In genomic region chr19:10013913-10014312, GRCm38 (mm10) we compare ENCODE assay signal across 8 mouse cellular contexts. TPM values are rescaled to one million over a fixed set of nuclear protein-coding genes. Genes with fewer than 3 reads are reported as not detected.
DNase-seq lines count a peak whose midpoint lies in the region; ATAC-seq and TF ChIP-seq lines count a peak whose summit lies in the region.

No protein-coding gene starts in this region.

- H3K4me1 ChIP-seq in heart, adult 2 months (ENCODE audit: control insufficient read depth, insufficient read depth, low read length) = peaks cover 11% of the 10 kb centered on the region
- H3K4me1 ChIP-seq in limb, embryonic 12.5 days (replicated peaks) = peaks cover 52% of the 10 kb centered on the region

- TF ChIP-seq CTCF in heart, adult 2 months (IDR thresholded peaks at IDR 0.05) = no peak

- peak; percentile 40 for DNase-seq in urinary bladder, postnatal 14 days (ENCODE audit: low spot score)
- no peak for DNase-seq in urinary bladder, postnatal 25 days (ENCODE audit: low spot score)
- peak; percentile 65 to 76 for DNase-seq in heart, adult 2 months
- DNase-seq in ovary, adult 18-20 months (ENCODE audit: low spot score) = no peak

- H3K36me3 ChIP-seq in heart, adult 2 months (ENCODE audit: control insufficient read depth, insufficient read depth, low read length) = no peaks in the 10 kb centered on the region
- H3K36me3 ChIP-seq in limb, embryonic 12.5 days = no peaks in the 10 kb centered on the region

- H3K27me3 ChIP-seq in heart, adult 2 months (ENCODE audit: control insufficient read depth, insufficient read depth, low read length) = no peaks in the 10 kb centered on the region
- no peaks in the 10 kb centered on the region for H3K27me3 ChIP-seq in limb, embryonic 12.5 days

- no peaks in the 10 kb centered on the region for H3K79me2 ChIP-seq in heart, adult 2 months (replicated peaks; ENCODE audit: control insufficient read depth, insufficient read depth, low read length)

- peak; percentile 76 for ATAC-seq in limb, embryonic 12.5 days (ENCODE audit: insufficient number of reproducible peaks, insufficient read depth, low FRiP score, low TSS enrichment, low read depth)
- no peak for ATAC-seq in activated CD4-positive, CD25-positive, alpha-beta regulatory T cell, adult 4 months
- ATAC-seq in monocyte, adult 5-6 weeks (replicated peaks; ENCODE audit: insufficient number of reproducible peaks, low FRiP score, low TSS enrichment, poor library complexity, severe bottlenecking) = no peak
- ATAC-seq in cerebellum, adult (ENCODE audit: insufficient number of reproducible peaks, low FRiP score, low TSS enrichment) = no peak

- no peak for TF ChIP-seq POLR2A in heart, adult 2 months (IDR thresholded peaks at IDR 0.05; ENCODE audit: insufficient read depth, low read depth, low read length)

- peak; percentile 82 for TF ChIP-seq EP300 in heart, adult 2 months (IDR thresholded peaks at IDR 0.05; ENCODE audit: insufficient read depth, low read depth, low read length)

- 37% methylated on average over 5 of the region's 5 CpGs for WGBS in heart, adult 2 months
- 4% methylated on average over 5 of the region's 5 CpGs for whole genome bisulfite sequencing in limb, embryonic 12.5 days

- H3K9me3 ChIP-seq in limb, embryonic 12.5 days = no peaks in the 10 kb centered on the region

- H3K4me2 ChIP-seq in limb, embryonic 12.5 days = 0 out of 2 replicates have a peak overlapping the region, but pooled peaks have one; percentile 34

- H3K4me3 ChIP-seq in heart, adult 2 months = no peak overlapping the region
- no peak overlapping the region for H3K4me3 ChIP-seq in limb, embryonic 12.5 days (replicated peaks)

- peak overlapping the region; percentile 48 for H3K27ac ChIP-seq in heart, adult 2 months
- H3K27ac ChIP-seq in limb, embryonic 12.5 days = peak overlapping the region; percentile 96

- no peak overlapping the region for H3K9ac ChIP-seq in heart, adult 2 months (ENCODE audit: low read depth, low read length)
- no peak overlapping the region for H3K9ac ChIP-seq in limb, embryonic 12.5 days (replicated peaks)

- intact Hi-C loops in heart, adult 2 months (cut with DNase I) = no loop called here

RNA-seq across cellular contexts. Expression of gene Rab3il1, which starts 12.4 kb away (rescaled TPM):
- total RNA-seq in heart, adult 2 months (2021) = 1 to 10 TPM; 5.9 to 6.5 TPM
- 11.1 and 14.2 TPM in 2 replicates for polyA plus RNA-seq in heart, adult 2 months (2012; rRNA removed)
- 32.0 and 35.8 TPM in 2 replicates for polyA plus RNA-seq in limb, embryonic 12.5 days (2016; fragmentation: Nextera tagmentation; extraction: Ambion mirVana)
- polyA plus RNA-seq in activated CD4-positive, CD25-positive, alpha-beta regulatory T cell, adult 4 months (2017; shearing (Covaris generic)) = 1 to 10 TPM in 1 of 2 experiments, not detected in 1; 1.2 TPM
- 0.39 to 3.0 TPM in 2 of 3 replicates, not detected in the other for total RNA-seq in monocyte, adult 5-6 weeks (2017)

RNA-seq across cellular contexts. Expression of gene Best1, which starts 12.5 kb away (rescaled TPM):
- under 1 TPM; 0.10 to 0.11 TPM for total RNA-seq in heart, adult 2 months (2021)
- 0.45 and 0.47 TPM in 2 replicates for polyA plus RNA-seq in heart, adult 2 months (2012; rRNA removed)
- 2.2 and 2.3 TPM in 2 replicates for polyA plus RNA-seq in limb, embryonic 12.5 days (2016; fragmentation: Nextera tagmentation; extraction: Ambion mirVana)
- polyA plus RNA-seq in activated CD4-positive, CD25-positive, alpha-beta regulatory T cell, adult 4 months (2017; shearing (Covaris generic)) = not detected
- total RNA-seq in monocyte, adult 5-6 weeks (2017) = 0.21 TPM in 1 of 3 replicates, not detected in the others

RNA-seq across cellular contexts. Expression of gene Fads3, which starts 27.5 kb away (rescaled TPM):
- 10 to 100 TPM; 29.7 to 33.7 TPM for total RNA-seq in heart, adult 2 months (2021)
- 104 and 135 TPM in 2 replicates for polyA plus RNA-seq in heart, adult 2 months (2012; rRNA removed)
- 5.8 and 5.9 TPM in 2 replicates for polyA plus RNA-seq in limb, embryonic 12.5 days (2016; fragmentation: Nextera tagmentation; extraction: Ambion mirVana)
- not detected for polyA plus RNA-seq in activated CD4-positive, CD25-positive, alpha-beta regulatory T cell, adult 4 months (2017; shearing (Covaris generic))
- total RNA-seq in monocyte, adult 5-6 weeks (2017) = 1.1 TPM in 1 of 3 replicates, not detected in the others

RNA-seq across cellular contexts. Expression of gene Fth1, which starts 33.5 kb away (rescaled TPM):
- 1,000 to 10,000 TPM; 2,956 to 3,430 TPM for total RNA-seq in heart, adult 2 months (2021)
- polyA plus RNA-seq in heart, adult 2 months (2012; rRNA removed) = 2,611 and 2,797 TPM in 2 replicates
- polyA plus RNA-seq in limb, embryonic 12.5 days (2016; fragmentation: Nextera tagmentation; extraction: Ambion mirVana) = 1,334 and 1,385 TPM in 2 replicates
- 1,000 to 10,000 TPM; 1,834 to 2,304 TPM for polyA plus RNA-seq in activated CD4-positive, CD25-positive, alpha-beta regulatory T cell, adult 4 months (2017; shearing (Covaris generic))
- 676 to 886 TPM (median 682 TPM) in 3 replicates for total RNA-seq in monocyte, adult 5-6 weeks (2017)

Comparison
In these comparisons a context has a peak if more than half of its experiments do, and no peak if none do; other contexts are left out.
1. DNase-seq: peak in urinary bladder, postnatal 14 days (single experiment) and heart, adult 2 months (2 of 2); none in urinary bladder, postnatal 25 days (single experiment) and ovary, adult 18-20 months (single experiment).
2. RNA of gene Fads3, which starts 27.5 kb away (polyA plus RNA-seq): 104 to 135 TPM in heart, adult 2 months; 5.8 to 5.9 TPM in limb, embryonic 12.5 days and not detected in activated CD4-positive, CD25-positive, alpha-beta regulatory T cell, adult 4 months; every median in the first group is over 10 times any median in the second.